Comparison of ENCODE assay signal across 8 mouse cellular contexts in genomic region chr19:6418984-6419692, GRCm38 (mm10). TPM values are rescaled to one million over a fixed set of nuclear protein-coding genes. Genes with fewer than 3 reads are reported as not detected.
DNase-seq lines count a peak whose midpoint lies in the region; ATAC-seq and TF ChIP-seq lines count a peak whose summit lies in the region.

No protein-coding gene starts in this region.

- peak overlapping the region; percentile 98 for H3K4me2 ChIP-seq in lung, embryonic 15.5 days
- peak overlapping the region; percentile 76 for H3K4me2 ChIP-seq in hindbrain, postnatal 0 days (ENCODE audit: low read depth, low read length)
- peak overlapping the region; percentile 78 for H3K4me2 ChIP-seq in neural tube, embryonic 14.5 days (ENCODE audit: low read depth, low read length)

- H3K9ac ChIP-seq in lung, embryonic 15.5 days = no peak overlapping the region
- H3K9ac ChIP-seq in hindbrain, postnatal 0 days (replicated peaks; ENCODE audit: low read length) = peak overlapping the region; percentile 80
- peak overlapping the region; percentile 80 for H3K9ac ChIP-seq in neural tube, embryonic 14.5 days (replicated peaks; ENCODE audit: low read depth, low read length)

- 9% methylated on average over 18 of the region's 23 CpGs for WGBS in lung, embryonic 15.5 days
- WGBS in hindbrain, postnatal 0 days = 4% methylated on average over 13 of the region's 23 CpGs
- WGBS in neural tube, embryonic 14.5 days = 11% methylated on average over 15 of the region's 23 CpGs

- H3K27me3 ChIP-seq in lung, embryonic 15.5 days = peaks cover 68% of the 10 kb centered on the region
- H3K27me3 ChIP-seq in hindbrain, postnatal 0 days (ENCODE audit: insufficient read depth, low read length) = no peaks in the 10 kb centered on the region
- H3K27me3 ChIP-seq in neural tube, embryonic 14.5 days (ENCODE audit: control insufficient read depth, insufficient read depth, low read length) = no peaks in the 10 kb centered on the region

- no peaks in the 10 kb centered on the region for H3K36me3 ChIP-seq in lung, embryonic 15.5 days
- H3K36me3 ChIP-seq in hindbrain, postnatal 0 days (ENCODE audit: insufficient read depth, low read length) = no peaks in the 10 kb centered on the region
- no peaks in the 10 kb centered on the region for H3K36me3 ChIP-seq in neural tube, embryonic 14.5 days (ENCODE audit: control insufficient read depth, insufficient read depth, low read length)

- peaks cover 20% of the 10 kb centered on the region for H3K4me1 ChIP-seq in lung, embryonic 15.5 days
- H3K4me1 ChIP-seq in hindbrain, postnatal 0 days (ENCODE audit: insufficient read depth, low read length) = peaks cover 57% of the 10 kb centered on the region
- H3K4me1 ChIP-seq in neural tube, embryonic 14.5 days (ENCODE audit: control insufficient read depth, insufficient read depth, low read length) = peaks cover 51% of the 10 kb centered on the region

- no peak overlapping the region; the same call in 1 of the 2 replicates for H3K4me3 ChIP-seq in lung, embryonic 15.5 days
- H3K4me3 ChIP-seq in hindbrain, postnatal 0 days (ENCODE audit: low read length) = peak overlapping the region; percentile 73
- peak overlapping the region; percentile 64 for H3K4me3 ChIP-seq in neural tube, embryonic 14.5 days (ENCODE audit: low read depth, low read length)

- ATAC-seq in lung, embryonic 15.5 days (ENCODE audit: borderline replicate concordance, extremely low read depth, low FRiP score, low TSS enrichment) = no peak
- peak; percentile 6 for ATAC-seq in hindbrain, postnatal 0 days
- peak; percentile 19; the same call in 1 of the 2 replicates for ATAC-seq in neural tube, embryonic 14.5 days (ENCODE audit: low read depth)

- no peak overlapping the region for H3K27ac ChIP-seq in lung, embryonic 15.5 days
- peak overlapping the region; percentile 94 for H3K27ac ChIP-seq in hindbrain, postnatal 0 days
- peak overlapping the region; percentile 92 for H3K27ac ChIP-seq in neural tube, embryonic 14.5 days (ENCODE audit: low read depth, low read length)

- TF ChIP-seq CTCF in hindbrain, postnatal 0 days (IDR thresholded peaks at IDR 0.05; ENCODE audit: low read depth) = no peak

- no peaks in the 10 kb centered on the region for H3K9me3 ChIP-seq in lung, embryonic 15.5 days
- no peaks in the 10 kb centered on the region for H3K9me3 ChIP-seq in hindbrain, postnatal 0 days (ENCODE audit: low read length)
- no peaks in the 10 kb centered on the region for H3K9me3 ChIP-seq in neural tube, embryonic 14.5 days (ENCODE audit: control insufficient read depth, low read length)

- DNase-seq in cerebellum, postnatal 10 days = peak; percentile 78 to 81
- DNase-seq in cerebellum, adult 8-10 months = no peak
- DNase-seq in lung, postnatal 25 days (ENCODE audit: low spot score) = no peak
- DNase-seq in hindbrain, postnatal 0 days (ENCODE audit: low spot score) = peak; percentile 53
- no peak for DNase-seq in testis, postnatal 10 days (ENCODE audit: low spot score)
- no peak for DNase-seq in layer of hippocampus, postnatal 25 days (ENCODE audit: extremely low spot score in 1 of 2, low spot score in 1 of 2)

RNA-seq across cellular contexts. Expression of gene Nrxn2, which starts 0.6 kb away (rescaled TPM):
- polyA plus RNA-seq in lung, embryonic 15.5 days (2015; fragmentation: Nextera tagmentation; extraction: Ambion mirVana) = 0.58 and 0.97 TPM in 2 replicates
- 355 and 426 TPM in 2 replicates for total RNA-seq in hindbrain, postnatal 0 days (2014; rRNA removed)
- 54.4 and 60.4 TPM in 2 replicates for polyA plus RNA-seq in hindbrain, postnatal 0 days (2015; fragmentation: Nextera tagmentation; extraction: Ambion mirVana)
- polyA plus RNA-seq in neural tube, embryonic 14.5 days (2014; fragmentation: Nextera tagmentation; extraction: Ambion mirVana) = 46.3 and 66.5 TPM in 2 replicates
- 100 to 1,000 TPM; 404 to 465 TPM for total RNA-seq in layer of hippocampus, postnatal 25 days (2021)

RNA-seq across cellular contexts. Expression of gene Rasgrp2, which starts 20.0 kb away (rescaled TPM):
- polyA plus RNA-seq in lung, embryonic 15.5 days (2015; fragmentation: Nextera tagmentation; extraction: Ambion mirVana) = 62.6 and 72.1 TPM in 2 replicates
- total RNA-seq in hindbrain, postnatal 0 days (2014; rRNA removed) = 250 and 283 TPM in 2 replicates
- 230 and 252 TPM in 2 replicates for polyA plus RNA-seq in hindbrain, postnatal 0 days (2015; fragmentation: Nextera tagmentation; extraction: Ambion mirVana)
- 81.6 and 130 TPM in 2 replicates for polyA plus RNA-seq in neural tube, embryonic 14.5 days (2014; fragmentation: Nextera tagmentation; extraction: Ambion mirVana)
- 10 to 100 TPM; 29.3 to 29.8 TPM for total RNA-seq in layer of hippocampus, postnatal 25 days (2021)

RNA-seq across cellular contexts. Expression of gene Pygm, which starts 34.9 kb away (rescaled TPM):
- polyA plus RNA-seq in lung, embryonic 15.5 days (2015; fragmentation: Nextera tagmentation; extraction: Ambion mirVana) = 17.7 and 22.3 TPM in 2 replicates
- total RNA-seq in hindbrain, postnatal 0 days (2014; rRNA removed) = 11.9 and 18.3 TPM in 2 replicates
- polyA plus RNA-seq in hindbrain, postnatal 0 days (2015; fragmentation: Nextera tagmentation; extraction: Ambion mirVana) = 10.4 and 12.6 TPM in 2 replicates
- 4.3 and 4.4 TPM in 2 replicates for polyA plus RNA-seq in neural tube, embryonic 14.5 days (2014; fragmentation: Nextera tagmentation; extraction: Ambion mirVana)
- total RNA-seq in layer of hippocampus, postnatal 25 days (2021) = 10 to 100 TPM; 26.6 to 32.3 TPM

RNA-seq across cellular contexts. Expression of gene Sf1, which starts 55.6 kb away (rescaled TPM):
- polyA plus RNA-seq in lung, embryonic 15.5 days (2015; fragmentation: Nextera tagmentation; extraction: Ambion mirVana) = 133 and 136 TPM in 2 replicates
- total RNA-seq in hindbrain, postnatal 0 days (2014; rRNA removed) = 89.0 and 89.4 TPM in 2 replicates
- 80.2 and 84.9 TPM in 2 replicates for polyA plus RNA-seq in hindbrain, postnatal 0 days (2015; fragmentation: Nextera tagmentation; extraction: Ambion mirVana)
- polyA plus RNA-seq in neural tube, embryonic 14.5 days (2014; fragmentation: Nextera tagmentation; extraction: Ambion mirVana) = 91.7 and 112 TPM in 2 replicates
- 100 to 1,000 TPM; 180 to 215 TPM for total RNA-seq in layer of hippocampus, postnatal 25 days (2021)

Comparison
In these comparisons a context has a peak if more than half of its experiments do, and no peak if none do; other contexts are left out.
1. DNase-seq: peak in cerebellum, postnatal 10 days (2 of 2) and hindbrain, postnatal 0 days (single experiment); none in cerebellum, adult 8-10 months (single experiment), lung, postnatal 25 days (single experiment), testis, postnatal 10 days (single experiment) and layer of hippocampus, postnatal 25 days (0 of 2).
2. RNA of gene Nrxn2, which starts 0.6 kb away (polyA plus RNA-seq): 46.3 to 66.5 TPM in neural tube, embryonic 14.5 days and 54.4 to 60.4 TPM in hindbrain, postnatal 0 days; 0.58 to 0.97 TPM in lung, embryonic 15.5 days; every median in the first group is over 10 times any median in the second.
3. Peak in every context shown above with its lines, with median percentiles within 50 percentile points of each other: H3K4me2 ChIP-seq.